Mouse (Mus musculus) liver, embryonic 15.5 days (tissue): ENCODE results near the gene Lamc3. TPM values are rescaled to one million over a fixed set of nuclear protein-coding genes. Genes with fewer than 3 reads are reported as not detected.
A peak's percentile ranks its signal among the peaks of the same experiment; 100 is the strongest.

ENCODE experiments used
- ATAC-seq: fragments of 200-750 bp; cut with Nextera tagmentation; 2 replicates; pipeline ENCODE4 v1.8.0; 2017; ENCODE audit warnings: moderate number of reproducible peaks, mild to moderate bottlenecking, moderate library complexity; ENCODE audit not compliant: insufficient read depth
- H3K27ac ChIP-seq: fragments of 300-500 bp; sonication (generic); replicated peaks from 2 replicates; pipeline ENCODE4 v1.5.1; 2015; ENCODE audit warnings: mild to moderate bottlenecking, inconsistent platforms
- H3K27me3 ChIP-seq: fragments of 300-500 bp; sonication (generic); 2 replicates; pipeline ENCODE4 v1.6.1; 2015; ENCODE audit warnings: mild to moderate bottlenecking, inconsistent platforms
- H3K36me3 ChIP-seq: fragments of 300-500 bp; sonication (generic); replicated peaks from 2 replicates; pipeline ENCODE4 v1.6.1; 2015; ENCODE audit warnings: moderate library complexity, mild to moderate bottlenecking, inconsistent platforms
- H3K4me1 ChIP-seq: fragments of 300-500 bp; sonication (generic); replicated peaks from 2 replicates; pipeline ENCODE4 v1.6.1; 2015; ENCODE audit warnings: inconsistent platforms
- H3K4me2 ChIP-seq: fragments of 300-500 bp; sonication (generic); 2 replicates; pipeline ENCODE4 v1.6.1; 2015; ENCODE audit warnings: moderate library complexity, mild to moderate bottlenecking, inconsistent platforms
- H3K4me3 ChIP-seq: fragments of 300-500 bp; sonication (generic); replicated peaks from 2 replicates; pipeline ENCODE4 v1.5.1; 2015; ENCODE audit warnings: mild to moderate bottlenecking, inconsistent platforms
- H3K9ac ChIP-seq: fragments of 300-500 bp; sonication (generic); 2 replicates; pipeline ENCODE4 v1.6.1; 2015; ENCODE audit warnings: moderate library complexity, mild to moderate bottlenecking, inconsistent platforms
- H3K9me3 ChIP-seq: fragments of 300-500 bp; sonication (generic); replicated peaks from 2 replicates; pipeline ENCODE4 v1.6.1; 2016; ENCODE audit warnings: inconsistent platforms
- WGBS: fragments of 180-500 bp; shearing (Covaris S2); methylation state at CpG from one replicate; pipeline ENCODE4 v1.1.7; 2015; ENCODE audit warnings: mixed read lengths; ENCODE audit not compliant: insufficient replicate concordance; 5-methylcytosine and 5-hydroxymethylcytosine counted together
- polyA plus RNA-seq: library from polyadenylated mRNA; unstranded; fragments of >200 nt; fragmentation: Nextera tagmentation; extraction: Ambion mirVana; gene quantifications from 2 replicates; pipeline ENCODE4 v1.2.1, GENCODE M21; 2015

Lamc3 gene
- polyA plus RNA-seq, 1 experiment from 2014 or later, result not detected

- H3K9me3 ChIP-seq, result no peaks in the 10 kb centered on the region
- H3K4me1 ChIP-seq, result no peaks in the 10 kb centered on the region
- no peak overlapping the region for H3K4me3 ChIP-seq
- no peak for ATAC-seq
- H3K9ac ChIP-seq, result no peak overlapping the region
- no peaks in the 10 kb centered on the region for H3K36me3 ChIP-seq
- peaks cover 63% of the 10 kb centered on the region for H3K27me3 ChIP-seq
- H3K27ac ChIP-seq, result no peak overlapping the region
- WGBS, result 68% methylated on average over 17 of the region's 17 CpGs
- H3K4me2 ChIP-seq, result no peak overlapping the region
Observed at GRCm38 (mm10) chr2:31878610-31879009, 8.5 kb upstream of the Lamc3 start.

- no peaks in the 10 kb centered on the region for H3K4me1 ChIP-seq
- no peak for ATAC-seq
- peaks cover 75% of the 10 kb centered on the region for H3K27me3 ChIP-seq
- no peaks in the 10 kb centered on the region for H3K9me3 ChIP-seq
- no peak overlapping the region for H3K4me3 ChIP-seq
- H3K9ac ChIP-seq, result no peak overlapping the region
- H3K27ac ChIP-seq, result no peak overlapping the region
- H3K36me3 ChIP-seq, result no peaks in the 10 kb centered on the region
- 4% methylated on average over 14 of the region's 14 CpGs for WGBS
- H3K4me2 ChIP-seq, result no peak overlapping the region
Observed at GRCm38 (mm10) chr2:31880868-31881267, 6.2 kb upstream of the Lamc3 start.

- H3K36me3 ChIP-seq, result no peaks in the 10 kb centered on the region
- H3K4me3 ChIP-seq, result no peak overlapping the region
- WGBS, result 36% methylated on average over 4 of the region's 4 CpGs
Observed at GRCm38 (mm10) chr2:31883061-31883460, 4.0 kb upstream of the Lamc3 start.

GRCm38 (mm10) chr2:31884806-31885205, 2.3 kb upstream of the Lamc3 start:
- no peak overlapping the region for H3K4me2 ChIP-seq
- no peaks in the 10 kb centered on the region for H3K9me3 ChIP-seq
- 0 out of 2 replicates have a peak, but pooled peaks cover 2% of the 10 kb centered on the region for H3K4me1 ChIP-seq
- H3K36me3 ChIP-seq, result no peaks in the 10 kb centered on the region
- WGBS, result 15% methylated on average over 6 of the region's 6 CpGs
- H3K4me3 ChIP-seq, result no peak overlapping the region
- H3K27ac ChIP-seq, result no peak overlapping the region
- no peak for ATAC-seq
- H3K9ac ChIP-seq, result no peak overlapping the region
- peaks cover 88% of the 10 kb centered on the region for H3K27me3 ChIP-seq

More at GRCm38 (mm10) chr2:31883061-31883460, 4.0 kb upstream of the Lamc3 start:
- Histone ChIP-seq H3K4me2 (no peak overlapping the region), H3K9me3 (no peaks in the 10 kb centered on the region), H3K27me3 (peaks cover 89% of the 10 kb centered on the region), H3K9ac (no peak overlapping the region), H3K4me1 (0 out of 2 replicates have a peak, but pooled peaks cover 2% of the 10 kb centered on the region), H3K27ac (no peak overlapping the region)
- ATAC-seq, result no peak

GRCm38 (mm10) chr2:31888871-31889270, 1.8 kb downstream of the Lamc3 start:
- 35% methylated on average over 1 of the region's 1 CpGs for whole genome bisulfite sequencing
- H3K27ac ChIP-seq, result no peak overlapping the region
- H3K27me3 ChIP-seq, result peaks cover 62% of the 10 kb centered on the region

GRCm38 (mm10) chr2:31891219-31891618, 4.1 kb downstream of the Lamc3 start:
- Histone ChIP-seq H3K36me3 (no peaks in the 10 kb centered on the region), H3K27me3 (peaks cover 40% of the 10 kb centered on the region), H3K9ac (no peak overlapping the region), H3K27ac (no peak overlapping the region), H3K4me3 (no peak overlapping the region), H3K9me3 (no peaks in the 10 kb centered on the region), H3K4me1 (0 out of 2 replicates have a peak, but pooled peaks cover 2% of the 10 kb centered on the region), H3K4me2 (no peak overlapping the region)
- ATAC-seq, result no peak
- 63% methylated on average over 2 of the region's 2 CpGs for WGBS

More at GRCm38 (mm10) chr2:31888871-31889270, 1.8 kb downstream of the Lamc3 start:
- ATAC-seq, result no peak
- Histone ChIP-seq H3K36me3 (no peaks in the 10 kb centered on the region), H3K9ac (no peak overlapping the region), H3K9me3 (no peaks in the 10 kb centered on the region), H3K4me2 (no peak overlapping the region), H3K4me3 (no peak overlapping the region), H3K4me1 (0 out of 2 replicates have a peak, but pooled peaks cover 2% of the 10 kb centered on the region)

GRCm38 (mm10) chr2:31893110-31893669, 6.1 kb downstream of the Lamc3 start:
- no peak overlapping the region for H3K9ac ChIP-seq
- H3K4me3 ChIP-seq, result no peak overlapping the region
- 64% methylated on average over 10 of the region's 10 CpGs for WGBS

GRCm38 (mm10) chr2:31894221-31894870, 7.3 kb downstream of the Lamc3 start:
- Histone ChIP-seq H3K4me2 (no peak overlapping the region), H3K36me3 (no peaks in the 10 kb centered on the region), H3K4me1 (no peaks in the 10 kb centered on the region), H3K27ac (no peak overlapping the region), H3K4me3 (no peak overlapping the region), H3K9ac (no peak overlapping the region), H3K27me3 (peaks cover 9% of the 10 kb centered on the region; the same call in 1 of the 2 replicates), H3K9me3 (no peaks in the 10 kb centered on the region)
- WGBS, result 68% methylated on average over 13 of the region's 13 CpGs
- no peak for ATAC-seq

More at GRCm38 (mm10) chr2:31893110-31893669, 6.1 kb downstream of the Lamc3 start:
- Histone ChIP-seq H3K4me1 (no peaks in the 10 kb centered on the region), H3K4me2 (no peak overlapping the region), H3K9me3 (no peaks in the 10 kb centered on the region), H3K27ac (no peak overlapping the region), H3K36me3 (no peaks in the 10 kb centered on the region), H3K27me3 (peaks cover 21% of the 10 kb centered on the region)
- no peak for ATAC-seq

- no peak for ATAC-seq
- 60% methylated on average over 4 of the region's 4 CpGs for WGBS
- Histone ChIP-seq H3K4me1 (no peaks in the 10 kb centered on the region), H3K36me3 (no peaks in the 10 kb centered on the region), H3K4me3 (no peak overlapping the region), H3K9me3 (no peaks in the 10 kb centered on the region), H3K4me2 (no peak overlapping the region), H3K9ac (no peak overlapping the region), H3K27ac (no peak overlapping the region), H3K27me3 (no peaks in the 10 kb centered on the region; the same call in 1 of the 2 replicates)
Observed at GRCm38 (mm10) chr2:31900932-31901331, 13.8 kb downstream of the Lamc3 start.

GRCm38 (mm10) chr2:31901659-31902362, 14.7 kb downstream of the Lamc3 start:
- ATAC-seq, result peak; percentile 34
- H3K9me3 ChIP-seq, result no peaks in the 10 kb centered on the region
- H3K4me2 ChIP-seq, result no peak overlapping the region
- no peak overlapping the region for H3K27ac ChIP-seq
- H3K4me3 ChIP-seq, result no peak overlapping the region
- no peaks in the 10 kb centered on the region; the same call in 1 of the 2 replicates for H3K27me3 ChIP-seq
- 33% methylated on average over 4 of the region's 4 CpGs for WGBS
- H3K4me1 ChIP-seq, result no peaks in the 10 kb centered on the region
- no peak overlapping the region for H3K9ac ChIP-seq
- no peaks in the 10 kb centered on the region for H3K36me3 ChIP-seq

GRCm38 (mm10) chr2:31904089-31904488, 17.0 kb downstream of the Lamc3 start:
- 31% methylated on average over 6 of the region's 6 CpGs for WGBS
- H3K4me2 ChIP-seq, result no peak overlapping the region
- no peak overlapping the region for H3K9ac ChIP-seq
- no peaks in the 10 kb centered on the region for H3K9me3 ChIP-seq
- H3K4me1 ChIP-seq, result no peaks in the 10 kb centered on the region
- H3K4me3 ChIP-seq, result no peak overlapping the region
- no peaks in the 10 kb centered on the region; the same call in 1 of the 2 replicates for H3K27me3 ChIP-seq
- no peak overlapping the region for H3K27ac ChIP-seq
- ATAC-seq, result no peak
- H3K36me3 ChIP-seq, result no peaks in the 10 kb centered on the region
